Mouse (Mus musculus): Measurements from ENCODE around the gene Rnf123. TPM values are rescaled to one million over a fixed set of nuclear protein-coding genes. Genes with fewer than 3 reads are reported as not detected.

The Rnf123 gene
- 100 to 1,000 TPM; 206 to 230 TPM for total RNA-seq (2023)

GRCm38 (mm10) chr9:108082988-108083431 lies at the start of gene Rnf123:
Rnf123 (minus strand) TSS chr9:108083346.

GRCm38 (mm10) chr9:108094184-108094941 lies 11.2 kb upstream of the Rnf123 start, which contains the start of gene Apeh:
Apeh (minus strand) TSS chr9:108094606.

GRCm38 (mm10) chr9:108080168-108080567 lies 3.0 kb downstream of the Rnf123 start, which contains the start of gene Mst1:
Mst1 (plus strand) TSS chr9:108080436.

GRCm38 (mm10) chr9:108052885-108053664 lies 30.1 kb downstream of the Rnf123 start, which contains the start of gene Amigo3:
Amigo3 (plus strand) TSS chr9:108053159.

GRCm38 (mm10) chr9:108049016-108049455 lies 34.1 kb downstream of the Rnf123 start, which contains the start of gene Gmppb:
Gmppb (plus strand) TSS chr9:108049242.

GRCm38 (mm10) chr9:108001922-108002770 lies 81.0 kb downstream of the Rnf123 start, which contains the start of gene Ip6k1:
Ip6k1 (plus strand) TSS chr9:108002501.

Other genes starting within 250 kb of the Rnf123 start
- gene Rbm6, start 210.1 kb downstream of the Rnf123 start, total RNA-seq (2023): 100 to 1,000 TPM; 117 to 128 TPM
- 10 to 100 TPM; 16.1 to 21.0 TPM for gene Mon1a, start 195.2 kb downstream of the Rnf123 start, total RNA-seq (2023)
- gene Mst1r, start 176.5 kb downstream of the Rnf123 start, total RNA-seq (2023): under 1 TPM in 1 of 2 experiments, not detected in 1; 0.41 TPM
- not detected for gene Actl11, start 154.9 kb downstream of the Rnf123 start, total RNA-seq (2023)
- gene Camkv, start 147.7 kb downstream of the Rnf123 start, total RNA-seq (2023): not detected
- gene Traip, start 133.2 kb downstream of the Rnf123 start, total RNA-seq (2023): 1 to 10 TPM; 5.9 to 9.3 TPM
- 100 to 1,000 TPM; 209 to 244 TPM for gene Uba7, start 107.8 kb downstream of the Rnf123 start, total RNA-seq (2023)
- gene Gm20661, start 100.3 kb downstream of the Rnf123 start, total RNA-seq (2023): not detected
- 1 to 10 TPM; 4.9 to 6.0 TPM for gene Inka1, start 97.5 kb downstream of the Rnf123 start, total RNA-seq (2023)
- gene Cdhr4, start 90.8 kb downstream of the Rnf123 start, total RNA-seq (2023): under 1 TPM in 1 of 2 experiments, not detected in 1; 0.38 TPM
- 1 to 10 TPM in 1 of 2 experiments, not detected in 1; 3.6 TPM for gene Gm20662, start 87.0 kb downstream of the Rnf123 start, total RNA-seq (2023)
- gene Ip6k1, start 80.8 kb downstream of the Rnf123 start, total RNA-seq (2023): 100 to 1,000 TPM; 133 to 142 TPM
- gene Gmppb, start 34.1 kb downstream of the Rnf123 start, total RNA-seq (2023): 10 to 100 TPM; 31.3 to 38.4 TPM
- gene Amigo3, start 30.2 kb downstream of the Rnf123 start, total RNA-seq (2023): 10 to 100 TPM in 1 of 2 experiments, 1 to 10 TPM in 1; 7.0 to 12.0 TPM
- under 1 TPM in 1 of 2 experiments, not detected in 1; 0.23 TPM for gene Mst1, start 2.9 kb downstream of the Rnf123 start, total RNA-seq (2023)
- 100 to 1,000 TPM; 126 to 158 TPM for gene Apeh, start 11.3 kb upstream of the Rnf123 start, total RNA-seq (2023)
- gene Bsn, start 107.0 kb upstream of the Rnf123 start, total RNA-seq (2023): under 1 TPM; 0.21 to 0.49 TPM
- 10 to 100 TPM; 27.1 to 28.0 TPM for gene Dag1, start 180.6 kb upstream of the Rnf123 start, total RNA-seq (2023)
- gene Nicn1, start 207.1 kb upstream of the Rnf123 start, total RNA-seq (2023): 10 to 100 TPM; 12.1 to 14.2 TPM
- 1 to 10 TPM; 3.9 to 4.1 TPM for gene Amt, start 213.5 kb upstream of the Rnf123 start, total RNA-seq (2023)
- gene Rhoa, start 222.8 kb upstream of the Rnf123 start, total RNA-seq (2023): 100 to 1,000 TPM; 448 to 467 TPM
- 10 to 100 TPM in 1 of 2 experiments, 1 to 10 TPM in 1; 9.3 to 13.8 TPM for gene Tcta, start 222.8 kb upstream of the Rnf123 start, total RNA-seq (2023)